Mouse (Mus musculus) heart, embryonic 13.5 days (tissue): ENCODE measurements around the gene Tmem138. TPM values are rescaled to one million over a fixed set of nuclear protein-coding genes. Genes with fewer than 3 reads are reported as not detected.

Source experiments
- ATAC-seq: fragments of 200-750 bp; cut with Nextera tagmentation; 2 replicates; pipeline ENCODE4 v1.8.0; 2017; ENCODE audit warnings: moderate TSS enrichment; ENCODE audit not compliant: insufficient number of reproducible peaks, low FRiP score, low TSS enrichment; ENCODE audit errors: extremely low read depth
- H3K27ac ChIP-seq: fragments of 300-500 bp; sonication (generic); replicated peaks from 2 replicates; pipeline ENCODE4 v1.5.1; 2015; ENCODE audit warnings: moderate library complexity, mild to moderate bottlenecking, inconsistent platforms
- H3K27me3 ChIP-seq: fragments of 300-500 bp; sonication (generic); replicated peaks from 2 replicates; pipeline ENCODE4 v1.6.1; 2015; ENCODE audit warnings: mild to moderate bottlenecking, inconsistent platforms
- H3K36me3 ChIP-seq: fragments of 300-500 bp; sonication (generic); 2 replicates; pipeline ENCODE4 v1.6.1; 2015; ENCODE audit warnings: mild to moderate bottlenecking, inconsistent platforms
- H3K4me1 ChIP-seq: fragments of 300-500 bp; sonication (generic); 2 replicates; pipeline ENCODE4 v1.6.1; 2015; ENCODE audit warnings: inconsistent platforms
- H3K4me2 ChIP-seq: fragments of 300-500 bp; sonication (generic); 2 replicates; pipeline ENCODE4 v1.6.1; 2015; ENCODE audit warnings: inconsistent platforms, mild to moderate bottlenecking, moderate library complexity
- H3K4me3 ChIP-seq: fragments of 300-500 bp; sonication (generic); 2 replicates; pipeline ENCODE4 v1.5.1; 2015; ENCODE audit warnings: moderate library complexity, mild to moderate bottlenecking, inconsistent platforms
- H3K9ac ChIP-seq: fragments of 300-500 bp; sonication (generic); 2 replicates; pipeline ENCODE4 v1.6.1; 2015; ENCODE audit warnings: inconsistent platforms, mild to moderate bottlenecking, moderate library complexity
- H3K9me3 ChIP-seq: fragments of 300-500 bp; sonication (generic); 2 replicates; pipeline ENCODE4 v1.6.1; 2016; ENCODE audit warnings: inconsistent platforms
- WGBS: fragments of 180-500 bp; shearing (Covaris S2); methylation state at CpG from one replicate; pipeline ENCODE4 v1.1.7; 2015; ENCODE audit warnings: mixed read lengths; 5-methylcytosine and 5-hydroxymethylcytosine counted together
- polyA plus RNA-seq: library from polyadenylated mRNA; unstranded; fragments of >200 nt; fragmentation: Nextera tagmentation; extraction: Ambion mirVana; gene quantifications from 2 replicates; pipeline ENCODE4 v1.2.1, GENCODE M21; 2015

The Tmem138 gene
- polyA plus RNA-seq, 1 experiment from 2014 or later, result 27.1 TPM

- peak within 1 kb of the TSS; percentile 93 for H3K9ac ChIP-seq
- no peaks in the 10 kb centered on the region for H3K27me3 ChIP-seq
- H3K4me1 ChIP-seq, result peaks cover 38% of the 10 kb centered on the region
- ATAC-seq, result peak; percentile 91
- WGBS, result under 1% methylated on average over 82 of the region's 93 CpGs
- H3K4me3 ChIP-seq, result peak within 1 kb of the TSS; percentile 72
- H3K9me3 ChIP-seq, result no peaks in the 10 kb centered on the region
- peak within 1 kb of the TSS; percentile 95 for H3K27ac ChIP-seq
- H3K4me2 ChIP-seq, result peak within 1 kb of the TSS; percentile 79
- peaks cover 38% of the 10 kb centered on the region for H3K36me3 ChIP-seq
Measured at GRCm38 (mm10) chr19:10525106-10525901, 51.9 kb downstream of the Tmem138 start, which contains the start of gene Cpsf7. Gene Cpsf7, plus strand, starts transcription at chr19:10525266.

GRCm38 (mm10) chr19:10524784-10525105 is 52.4 kb downstream of the Tmem138 start:
- Histone ChIP-seq H3K9me3 (no peaks in the 10 kb centered on the region), H3K9ac (peak overlapping the region; percentile 93), H3K27ac (peak overlapping the region; percentile 95), H3K4me3 (peak overlapping the region; percentile 72), H3K4me2 (peak overlapping the region; percentile 78), H3K36me3 (peaks cover 32% of the 10 kb centered on the region), H3K27me3 (no peaks in the 10 kb centered on the region), H3K4me1 (peaks cover 38% of the 10 kb centered on the region)
- ATAC-seq, result no peak
- under 1% methylated on average over 19 of the region's 19 CpGs for WGBS

- WGBS, result 65% methylated on average over 5 of the region's 5 CpGs
- H3K9me3 ChIP-seq, result no peaks in the 10 kb centered on the region
- peak overlapping the region; percentile 78 for H3K4me2 ChIP-seq
- H3K36me3 ChIP-seq, result peaks cover 24% of the 10 kb centered on the region
- peak overlapping the region; percentile 72; the same call in 1 of the 2 replicates for H3K4me3 ChIP-seq
- ATAC-seq, result no peak
- no peaks in the 10 kb centered on the region for H3K27me3 ChIP-seq
- peaks cover 38% of the 10 kb centered on the region for H3K4me1 ChIP-seq
- H3K9ac ChIP-seq, result no peak overlapping the region
- H3K27ac ChIP-seq, result no peak overlapping the region
Measured at GRCm38 (mm10) chr19:10523483-10524080, 53.6 kb downstream of the Tmem138 start.

GRCm38 (mm10) chr19:10521926-10522325 is 55.2 kb downstream of the Tmem138 start:
- no peaks in the 10 kb centered on the region for H3K27me3 ChIP-seq
- no peak overlapping the region for H3K27ac ChIP-seq
- H3K4me3 ChIP-seq, result no peak overlapping the region
- 72% methylated on average over 1 of the region's 1 CpGs for WGBS
- H3K36me3 ChIP-seq, result peaks cover 20% of the 10 kb centered on the region
- H3K4me1 ChIP-seq, result peaks cover 28% of the 10 kb centered on the region
- H3K4me2 ChIP-seq, result no peak overlapping the region
- no peak for ATAC-seq
- H3K9ac ChIP-seq, result no peak overlapping the region
- no peaks in the 10 kb centered on the region for H3K9me3 ChIP-seq

Other genes with a start within 250 kb of the Tmem138 start
- gene Syt7, start 188.3 kb downstream of the Tmem138 start, polyA plus RNA-seq, result 0.43 and 0.61 TPM in 2 replicates
- 0.09 and 0.11 TPM in 2 replicates for gene Lrrc10b, start 119.9 kb downstream of the Tmem138 start, polyA plus RNA-seq
- gene Ppp1r32, start 94.4 kb downstream of the Tmem138 start, polyA plus RNA-seq, result 0.10 and 0.19 TPM in 2 replicates
- 27.3 and 29.9 TPM in 2 replicates for gene Cpsf7, start 52.1 kb downstream of the Tmem138 start, polyA plus RNA-seq
- 52.4 and 53.9 TPM in 2 replicates for gene Sdhaf2, start 51.2 kb downstream of the Tmem138 start, polyA plus RNA-seq
- gene Tmem216, start 21.1 kb downstream of the Tmem138 start, polyA plus RNA-seq, result 18.0 and 19.8 TPM in 2 replicates
- 10.9 and 12.3 TPM in 2 replicates for gene Cyb561a3, start 190 bp downstream of the Tmem138 start, polyA plus RNA-seq
- gene Ddb1, start 28.0 kb upstream of the Tmem138 start, polyA plus RNA-seq, result 252 and 255 TPM in 2 replicates
- 9.1 and 11.0 TPM in 2 replicates for gene Tkfc, start 28.3 kb upstream of the Tmem138 start, polyA plus RNA-seq
- gene Vwce, start 56.9 kb upstream of the Tmem138 start, polyA plus RNA-seq, result 0.59 TPM in 2 replicates
- not detected in 2 replicates for gene Pga5, start 100.7 kb upstream of the Tmem138 start, polyA plus RNA-seq
- 28.4 and 30.3 TPM in 2 replicates for gene Vps37c, start 111.4 kb upstream of the Tmem138 start, polyA plus RNA-seq
- gene Cd5, start 161.6 kb upstream of the Tmem138 start, polyA plus RNA-seq, result 0.71 TPM in 2 replicates